Mouse (Mus musculus) embryonic facial prominence, embryonic 13.5 days (tissue): Measurements from ENCODE around the gene Atg7. TPM values are rescaled to one million over a fixed set of nuclear protein-coding genes. Genes with fewer than 3 reads are reported as not detected.

Experiments used
- ATAC-seq: fragments of 200-750 bp; cut with Nextera tagmentation; 2 replicates; pipeline ENCODE4 v1.8.0; 2017; ENCODE audit warnings: low read depth; ENCODE audit not compliant: insufficient number of reproducible peaks, insufficient read depth, low FRiP score, low TSS enrichment
- H3K27ac ChIP-seq: fragments of 300-500 bp; sonication (generic); 2 replicates; pipeline ENCODE4 v1.5.1; 2015; ENCODE audit warnings: moderate library complexity, mild to moderate bottlenecking, inconsistent platforms
- H3K27me3 ChIP-seq: fragments of 300-500 bp; sonication (generic); 2 replicates; pipeline ENCODE4 v1.6.1; 2015; ENCODE audit warnings: mild to moderate bottlenecking, inconsistent platforms
- H3K36me3 ChIP-seq: fragments of 300-500 bp; sonication (generic); 2 replicates; pipeline ENCODE4 v1.6.1; 2015; ENCODE audit warnings: mild to moderate bottlenecking, inconsistent platforms
- H3K4me1 ChIP-seq: fragments of 300-500 bp; sonication (generic); 2 replicates; pipeline ENCODE4 v1.6.1; 2015; ENCODE audit warnings: inconsistent platforms
- H3K4me2 ChIP-seq: fragments of 300-500 bp; sonication (generic); 2 replicates; pipeline ENCODE4 v1.6.1; 2015; ENCODE audit warnings: moderate library complexity, mild to moderate bottlenecking, inconsistent platforms
- H3K4me3 ChIP-seq: fragments of 300-500 bp; sonication (generic); 2 replicates; pipeline ENCODE4 v1.5.1; 2015; ENCODE audit warnings: mild to moderate bottlenecking, inconsistent platforms
- H3K9ac ChIP-seq: fragments of 300-500 bp; sonication (generic); 2 replicates; pipeline ENCODE4 v1.6.1; 2015; ENCODE audit warnings: mild to moderate bottlenecking, inconsistent platforms
- H3K9me3 ChIP-seq: fragments of 300-500 bp; sonication (generic); 2 replicates; pipeline ENCODE4 v1.6.1; 2016; ENCODE audit warnings: inconsistent platforms
- WGBS: fragments of 180-500 bp; shearing (Covaris S2); methylation state at CpG from one replicate; pipeline ENCODE4 v1.1.7; 2015; ENCODE audit warnings: mixed read lengths; 5-methylcytosine and 5-hydroxymethylcytosine counted together
- polyA plus RNA-seq: library from polyadenylated mRNA; unstranded; fragments of >200 nt; fragmentation: Nextera tagmentation; extraction: Ambion mirVana; gene quantifications from 2 replicates; pipeline ENCODE4 v1.2.1, GENCODE M21; 2015

The Atg7 gene
- polyA plus RNA-seq, 1 experiment from 2014 or later, result 19.7 TPM

GRCm38 (mm10) chr6:114829660-114830438 is 187.0 kb downstream of the Atg7 start:
- WGBS, result 87% methylated on average over 9 of the region's 9 CpGs
- Histone ChIP-seq H3K9me3 (no peaks in the 10 kb centered on the region), H3K4me1 (peaks cover 32% of the 10 kb centered on the region), H3K9ac (no peak overlapping the region), H3K4me2 (no peak overlapping the region), H3K27me3 (no peaks in the 10 kb centered on the region), H3K4me3 (no peak overlapping the region), H3K36me3 (no peaks in the 10 kb centered on the region), H3K27ac (no peak overlapping the region)
- no peak for ATAC-seq

GRCm38 (mm10) chr6:114831807-114832206 is 188.9 kb downstream of the Atg7 start:
- 94% methylated on average over 3 of the region's 3 CpGs for WGBS
- Histone ChIP-seq H3K36me3 (no peaks in the 10 kb centered on the region), H3K4me2 (no peak overlapping the region), H3K27ac (no peak overlapping the region), H3K9me3 (no peaks in the 10 kb centered on the region), H3K9ac (no peak overlapping the region), H3K4me3 (no peak overlapping the region), H3K4me1 (peaks cover 37% of the 10 kb centered on the region), H3K27me3 (no peaks in the 10 kb centered on the region)
- ATAC-seq, result no peak

DNA sequence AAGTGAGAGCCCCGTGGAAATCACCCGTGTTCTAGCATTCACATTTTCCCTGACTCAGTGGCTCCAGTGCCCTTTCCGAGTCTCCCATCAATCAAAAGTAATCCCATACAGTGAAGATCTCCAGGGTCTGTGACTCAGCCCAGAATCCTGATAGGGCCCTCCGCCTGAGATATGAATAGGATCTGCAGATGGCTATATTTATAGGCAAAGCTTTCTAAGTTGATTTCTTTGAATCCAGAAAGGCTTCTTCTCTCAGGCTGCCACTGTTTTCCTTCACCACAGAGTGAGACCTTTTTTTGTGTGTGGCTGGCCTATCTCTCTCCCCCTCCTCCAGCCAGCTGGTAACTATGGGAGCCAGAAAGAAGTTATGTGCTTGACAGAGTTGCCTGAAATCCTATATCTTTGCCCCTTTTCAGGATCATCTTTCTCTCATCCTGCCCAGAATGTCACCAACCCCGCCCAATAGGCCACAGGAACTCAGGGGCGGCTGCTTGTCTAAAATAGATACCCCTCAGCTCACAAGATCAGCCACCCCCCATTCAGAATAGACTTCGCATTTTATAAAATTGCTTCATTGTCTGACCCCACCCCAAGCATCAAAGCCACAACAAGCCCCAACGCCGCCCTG is 190.3 kb downstream of the Atg7 start:
- Histone ChIP-seq H3K36me3 (no peaks in the 10 kb centered on the region), H3K27ac (peak overlapping the region; percentile 79), H3K4me2 (no peak overlapping the region), H3K27me3 (no peaks in the 10 kb centered on the region), H3K9me3 (no peaks in the 10 kb centered on the region), H3K4me1 (peaks cover 40% of the 10 kb centered on the region), H3K9ac (no peak overlapping the region), H3K4me3 (no peak overlapping the region)
- WGBS, result 49% methylated on average over 9 of the region's 9 CpGs
- ATAC-seq, result no peak

GRCm38 (mm10) chr6:114833791-114834346 is 191.0 kb downstream of the Atg7 start:
- Histone ChIP-seq H3K9ac (no peak overlapping the region), H3K4me3 (no peak overlapping the region), H3K4me1 (peaks cover 41% of the 10 kb centered on the region), H3K36me3 (no peaks in the 10 kb centered on the region), H3K27me3 (no peaks in the 10 kb centered on the region), H3K9me3 (no peaks in the 10 kb centered on the region), H3K4me2 (no peak overlapping the region), H3K27ac (peak overlapping the region; percentile 79)
- WGBS, result 60% methylated on average over 4 of the region's 4 CpGs
- no peak for ATAC-seq

DNA sequence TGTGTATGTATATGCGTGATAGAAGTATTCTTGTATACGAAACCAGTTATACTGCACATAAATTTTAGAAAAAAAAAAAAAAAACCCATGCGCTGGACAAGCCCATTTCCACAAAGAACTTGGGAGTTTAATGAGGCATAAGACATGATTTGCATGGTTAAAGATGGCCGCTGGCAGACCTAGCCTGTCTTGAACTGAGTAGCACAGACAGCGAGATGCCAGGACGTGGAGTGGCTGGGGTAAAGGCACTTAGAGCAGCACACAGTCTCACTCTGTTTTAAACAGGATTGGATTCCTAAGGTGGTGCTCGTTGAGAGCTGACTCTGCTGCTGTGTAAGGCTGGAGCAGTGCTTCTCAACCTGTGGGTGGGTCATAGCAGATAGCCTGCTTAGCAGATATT is 192.4 kb downstream of the Atg7 start:
- Histone ChIP-seq H3K4me2 (no peak overlapping the region), H3K36me3 (no peaks in the 10 kb centered on the region), H3K27me3 (no peaks in the 10 kb centered on the region), H3K9ac (no peak overlapping the region), H3K4me1 (peaks cover 55% of the 10 kb centered on the region), H3K4me3 (no peak overlapping the region), H3K27ac (0 out of 2 replicates have a peak overlapping the region, but pooled peaks have one; percentile 5), H3K9me3 (no peaks in the 10 kb centered on the region)
- WGBS, result 82% methylated on average over 7 of the region's 7 CpGs
- ATAC-seq, result no peak

- no peaks in the 10 kb centered on the region for H3K36me3 ChIP-seq
- no peaks in the 10 kb centered on the region for H3K9me3 ChIP-seq
- WGBS, result 83% methylated on average over 1 of the region's 1 CpGs
- H3K9ac ChIP-seq, result no peak overlapping the region
- ATAC-seq, result no peak
- peaks cover 58% of the 10 kb centered on the region for H3K4me1 ChIP-seq
- H3K27ac ChIP-seq, result no peak overlapping the region; the same call in 1 of the 2 replicates
- H3K4me3 ChIP-seq, result no peak overlapping the region
- H3K4me2 ChIP-seq, result no peak overlapping the region
- no peaks in the 10 kb centered on the region for H3K27me3 ChIP-seq
Observed at GRCm38 (mm10) chr6:114835752-114836151, 192.9 kb downstream of the Atg7 start.

DNA sequence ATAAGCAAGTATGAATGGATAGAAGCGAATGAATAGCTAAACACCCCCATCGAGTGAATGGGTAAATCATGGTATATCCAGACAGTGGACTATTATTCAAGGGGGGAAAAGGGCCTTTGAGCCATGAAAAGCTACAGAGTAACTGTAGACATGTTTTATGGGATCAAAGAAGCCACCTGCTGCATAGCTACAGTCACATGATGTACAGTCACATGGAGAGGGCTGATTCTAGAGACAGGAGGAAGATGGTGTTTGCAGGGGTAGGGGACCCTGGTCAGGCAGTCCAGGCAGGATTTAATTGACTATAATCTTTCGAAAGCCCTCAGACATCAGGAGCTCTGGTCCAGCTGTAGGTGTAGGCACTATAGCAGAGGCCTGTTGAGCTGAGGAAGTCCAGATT is 193.5 kb downstream of the Atg7 start:
- ATAC-seq, result no peak
- Histone ChIP-seq H3K4me2 (no peak overlapping the region), H3K9me3 (no peaks in the 10 kb centered on the region), H3K36me3 (no peaks in the 10 kb centered on the region), H3K27me3 (no peaks in the 10 kb centered on the region), H3K4me3 (no peak overlapping the region), H3K27ac (no peak overlapping the region), H3K4me1 (peaks cover 65% of the 10 kb centered on the region), H3K9ac (no peak overlapping the region)
- 84% methylated on average over 3 of the region's 3 CpGs for WGBS

DNA sequence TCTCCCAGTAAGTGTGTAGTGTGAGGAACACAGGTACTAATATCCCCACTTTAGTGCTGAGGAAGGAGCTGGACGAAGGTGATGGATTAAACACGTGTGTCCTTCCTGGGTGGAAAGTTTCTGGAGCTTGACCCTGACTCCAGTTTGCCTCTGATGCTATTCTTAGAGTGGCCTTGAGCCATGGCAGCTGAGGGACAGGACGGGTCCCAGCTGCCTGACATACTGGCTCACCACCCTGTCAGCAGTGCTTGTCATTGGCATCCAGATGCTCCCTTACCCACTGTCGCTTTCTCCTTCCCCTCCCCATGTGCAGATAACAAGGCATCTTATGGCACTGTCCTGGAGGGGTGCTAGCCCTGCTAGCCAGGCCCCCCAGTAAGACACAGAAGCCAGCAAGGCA is 196.0 kb downstream of the Atg7 start:
- no peak overlapping the region for H3K4me3 ChIP-seq
- ATAC-seq, result no peak
- H3K9me3 ChIP-seq, result peaks cover 4% of the 10 kb centered on the region; the same call in 1 of the 2 replicates
- no peaks in the 10 kb centered on the region for H3K27me3 ChIP-seq
- H3K4me1 ChIP-seq, result peaks cover 55% of the 10 kb centered on the region
- 93% methylated on average over 4 of the region's 4 CpGs for WGBS
- peak overlapping the region; percentile 39; the same call in 1 of the 2 replicates for H3K27ac ChIP-seq
- no peak overlapping the region for H3K9ac ChIP-seq
- H3K4me2 ChIP-seq, result no peak overlapping the region
- H3K36me3 ChIP-seq, result no peaks in the 10 kb centered on the region

- 88% methylated on average over 7 of the region's 7 CpGs for WGBS
- Histone ChIP-seq H3K9ac (no peak overlapping the region), H3K4me1 (peaks cover 47% of the 10 kb centered on the region), H3K27ac (no peak overlapping the region), H3K4me3 (no peak overlapping the region), H3K36me3 (no peaks in the 10 kb centered on the region), H3K4me2 (no peak overlapping the region), H3K27me3 (no peaks in the 10 kb centered on the region), H3K9me3 (peaks cover 4% of the 10 kb centered on the region; the same call in 1 of the 2 replicates)
- ATAC-seq, result no peak
Observed at GRCm38 (mm10) chr6:114840012-114840411, 197.1 kb downstream of the Atg7 start.

DNA sequence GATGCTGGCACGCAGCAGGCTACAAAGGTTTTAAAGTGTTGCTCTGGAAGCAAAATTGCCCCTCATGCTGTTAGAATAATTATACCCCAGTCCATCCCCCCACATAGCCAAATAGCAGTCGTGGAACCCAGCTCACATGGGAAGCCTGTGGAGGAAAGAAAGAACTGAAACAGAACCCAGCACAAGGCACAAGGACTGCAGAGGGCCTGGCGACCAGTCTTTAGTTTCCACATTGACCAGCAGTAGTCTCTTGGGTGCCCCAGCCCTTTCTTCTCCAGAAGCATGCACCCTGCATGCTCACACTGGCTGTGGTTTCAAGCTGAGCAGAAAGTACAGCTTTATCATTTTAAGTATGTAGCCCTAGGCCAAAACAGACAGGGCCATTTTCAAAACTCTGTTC is 199.2 kb downstream of the Atg7 start:
- Histone ChIP-seq H3K27ac (peak overlapping the region; percentile 71), H3K4me1 (peaks cover 53% of the 10 kb centered on the region), H3K9ac (peak overlapping the region; percentile 22; the same call in 1 of the 2 replicates), H3K9me3 (peaks cover 4% of the 10 kb centered on the region; the same call in 1 of the 2 replicates), H3K4me2 (no peak overlapping the region), H3K4me3 (no peak overlapping the region), H3K27me3 (no peaks in the 10 kb centered on the region), H3K36me3 (no peaks in the 10 kb centered on the region)
- no peak for ATAC-seq
- WGBS, result 44% methylated on average over 3 of the region's 3 CpGs

- Histone ChIP-seq H3K4me3 (no peak overlapping the region), H3K4me2 (no peak overlapping the region), H3K9ac (no peak overlapping the region), H3K9me3 (peaks cover 4% of the 10 kb centered on the region; the same call in 1 of the 2 replicates), H3K27me3 (no peaks in the 10 kb centered on the region), H3K27ac (peak overlapping the region; percentile 71), H3K36me3 (no peaks in the 10 kb centered on the region), H3K4me1 (peaks cover 59% of the 10 kb centered on the region)
- ATAC-seq, result no peak
- 65% methylated on average over 2 of the region's 2 CpGs for WGBS
Observed at GRCm38 (mm10) chr6:114842863-114843262, 200.0 kb downstream of the Atg7 start.
